Mouse (Mus musculus): ENCODE measurements around the gene Mnat1. TPM values are rescaled to one million over a fixed set of nuclear protein-coding genes. Genes with fewer than 3 reads are reported as not detected.
"Not testable (repeated sequence)": the region's sequence is repeated elsewhere in the genome, so short reads cannot be mapped to it uniquely, and the experiment has no call there.

Gene Mnat1
- 50.4 and 51.6 TPM in 2 replicates for polyA plus RNA-seq (2014; fragmentation: Nextera tagmentation; extraction: Ambion mirVana)

DNA sequence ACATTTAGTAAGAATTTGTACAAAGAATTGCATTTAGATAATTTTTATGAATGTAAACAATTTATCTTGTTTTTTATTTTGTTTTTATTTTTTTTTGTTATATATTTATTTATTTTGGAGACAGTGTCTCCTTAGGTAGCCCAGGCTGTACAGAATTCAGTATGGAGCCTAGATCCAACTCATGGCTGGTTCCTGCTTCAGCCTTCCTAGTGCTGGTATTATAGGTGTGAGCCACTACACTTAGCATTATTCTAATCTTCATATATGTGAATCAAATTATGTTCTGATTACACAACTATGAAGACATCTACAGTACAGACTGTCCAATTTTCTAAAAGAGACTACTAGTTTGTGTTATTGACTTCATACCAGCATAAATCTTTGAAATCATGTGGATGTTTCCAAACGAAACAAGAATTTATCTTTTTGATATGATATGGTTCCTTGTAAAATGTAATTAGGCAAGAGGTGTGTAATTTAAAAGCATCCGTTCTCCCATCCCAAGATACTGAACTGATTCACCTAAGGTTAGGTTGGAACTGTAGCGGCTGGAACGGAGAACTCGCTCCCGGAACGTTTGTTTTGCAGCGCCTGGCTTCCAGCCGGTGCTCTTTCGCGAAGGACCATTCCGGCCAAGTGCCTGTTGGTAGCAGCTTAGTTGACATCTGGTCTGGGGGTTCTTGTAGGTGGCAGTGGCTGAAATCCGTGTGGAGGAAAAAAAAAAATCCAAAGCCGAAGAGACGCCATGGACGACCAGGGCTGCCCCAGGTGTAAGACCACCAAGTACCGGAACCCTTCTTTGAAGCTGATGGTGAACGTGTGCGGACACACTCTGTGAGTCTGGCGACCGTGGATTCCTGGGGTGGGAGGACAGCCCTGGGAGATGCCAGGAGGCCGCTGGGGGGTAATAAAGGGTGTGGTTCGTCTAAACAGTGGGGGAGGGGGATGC, at the start of gene Mnat1:
Gene Mnat1 (plus strand): TSS at position 625 of the 949 bp plus-strand sequence.
- H3K9ac ChIP-seq (ENCODE audit: low read length), result peak within 1 kb of the TSS; percentile 74
- WGBS, result 1% methylated on average over 23 of the region's 23 CpGs
- peak; percentile 65; the same call in 1 of the 2 replicates for ATAC-seq (ENCODE audit: insufficient number of reproducible peaks, low FRiP score, low TSS enrichment, low read depth)
- H3K9me3 ChIP-seq (ENCODE audit: control insufficient read depth, low read length), result no peaks in the 10 kb centered on the region
- H3K27ac ChIP-seq (replicated peaks; ENCODE audit: low read depth, low read length), result peak within 1 kb of the TSS; percentile 62; the same call in 1 of the 2 replicates
- H3K4me1 ChIP-seq (ENCODE audit: control insufficient read depth, insufficient read depth, low read length), result no peaks in the 10 kb centered on the region; the same call in 1 of the 2 replicates
- peak within 1 kb of the TSS; percentile 49 for H3K4me2 ChIP-seq (ENCODE audit: low read depth, severe bottlenecking)
- no peaks in the 10 kb centered on the region for H3K36me3 ChIP-seq (ENCODE audit: control insufficient read depth, insufficient read depth, low read length)
- DNase-seq (ENCODE audit: low spot score), result peak; percentile 95
- H3K27me3 ChIP-seq (ENCODE audit: control insufficient read depth, insufficient read depth, low read length), result no peaks in the 10 kb centered on the region
- peak within 1 kb of the TSS; percentile 74 for H3K4me3 ChIP-seq (ENCODE audit: low read depth, low read length)

DNA sequence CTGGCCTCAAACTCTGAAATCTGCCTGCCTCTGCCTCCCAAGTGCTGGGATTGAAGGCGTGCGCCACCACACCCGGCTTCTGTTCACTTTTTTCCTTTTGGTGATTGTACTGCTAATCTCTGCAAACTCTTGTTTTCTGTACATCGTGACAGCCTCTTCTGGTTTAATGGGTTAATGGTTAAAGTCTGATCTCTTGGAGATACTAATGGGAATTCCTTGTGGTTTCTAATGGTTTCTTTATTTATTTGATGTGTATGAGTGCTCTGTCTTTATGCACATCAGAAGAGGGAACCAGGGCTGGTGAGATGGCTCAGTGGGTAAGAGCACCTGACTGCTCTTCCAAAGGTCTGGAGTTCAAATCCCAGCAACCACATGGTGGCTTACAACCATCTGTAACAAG, 41.7 kb upstream of the Mnat1 start:
- H3K9me3 ChIP-seq (ENCODE audit: control insufficient read depth, low read length); H3K27me3 ChIP-seq (ENCODE audit: control insufficient read depth, insufficient read depth, low read length); H3K4me2 ChIP-seq (ENCODE audit: low read depth, severe bottlenecking); H3K4me1 ChIP-seq (ENCODE audit: control insufficient read depth, insufficient read depth, low read length); H3K4me3 ChIP-seq (ENCODE audit: low read depth, low read length); ATAC-seq (ENCODE audit: insufficient number of reproducible peaks, low FRiP score, low TSS enrichment, low read depth); H3K9ac ChIP-seq (ENCODE audit: low read length); H3K27ac ChIP-seq (replicated peaks; ENCODE audit: low read depth, low read length); DNase-seq (ENCODE audit: low spot score); H3K36me3 ChIP-seq (ENCODE audit: control insufficient read depth, insufficient read depth, low read length): not testable (repeated sequence)
- WGBS, result 93% methylated on average over 4 of the region's 4 CpGs

DNA sequence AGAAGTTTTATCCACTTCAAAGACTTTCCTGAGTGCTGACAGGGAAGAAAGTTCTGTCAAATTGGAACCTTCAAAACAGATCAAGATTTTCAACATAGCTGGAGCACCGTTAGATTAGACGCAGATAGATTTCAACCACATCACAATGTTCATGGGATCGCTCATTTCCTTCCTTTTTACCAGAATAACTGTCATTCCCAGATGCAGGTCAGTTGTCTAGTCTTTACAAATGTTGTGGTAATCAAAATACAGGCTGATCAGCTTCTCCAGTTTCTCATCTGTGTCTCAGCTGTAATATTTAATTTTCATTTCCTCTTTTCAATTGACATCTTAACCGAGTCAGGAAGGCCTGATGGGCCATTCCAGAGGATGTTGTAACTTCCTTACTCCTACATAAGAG, 39.7 kb upstream of the Mnat1 start:
- 87% methylated on average over 4 of the region's 4 CpGs for WGBS
- H3K4me1 ChIP-seq (ENCODE audit: control insufficient read depth, insufficient read depth, low read length), result no peaks in the 10 kb centered on the region
- H3K9ac ChIP-seq (ENCODE audit: low read length), result no peak overlapping the region
- no peak for ATAC-seq (ENCODE audit: insufficient number of reproducible peaks, low FRiP score, low TSS enrichment, low read depth)
- no peaks in the 10 kb centered on the region for H3K27me3 ChIP-seq (ENCODE audit: control insufficient read depth, insufficient read depth, low read length)
- H3K4me2 ChIP-seq (ENCODE audit: low read depth, severe bottlenecking), result no peak overlapping the region
- no peak overlapping the region for H3K27ac ChIP-seq (replicated peaks; ENCODE audit: low read depth, low read length)
- no peak overlapping the region for H3K4me3 ChIP-seq (ENCODE audit: low read depth, low read length)
- H3K9me3 ChIP-seq (ENCODE audit: control insufficient read depth, low read length), result no peaks in the 10 kb centered on the region
- no peak for DNase-seq (ENCODE audit: low spot score)
- H3K36me3 ChIP-seq (ENCODE audit: control insufficient read depth, insufficient read depth, low read length), result no peaks in the 10 kb centered on the region

DNA sequence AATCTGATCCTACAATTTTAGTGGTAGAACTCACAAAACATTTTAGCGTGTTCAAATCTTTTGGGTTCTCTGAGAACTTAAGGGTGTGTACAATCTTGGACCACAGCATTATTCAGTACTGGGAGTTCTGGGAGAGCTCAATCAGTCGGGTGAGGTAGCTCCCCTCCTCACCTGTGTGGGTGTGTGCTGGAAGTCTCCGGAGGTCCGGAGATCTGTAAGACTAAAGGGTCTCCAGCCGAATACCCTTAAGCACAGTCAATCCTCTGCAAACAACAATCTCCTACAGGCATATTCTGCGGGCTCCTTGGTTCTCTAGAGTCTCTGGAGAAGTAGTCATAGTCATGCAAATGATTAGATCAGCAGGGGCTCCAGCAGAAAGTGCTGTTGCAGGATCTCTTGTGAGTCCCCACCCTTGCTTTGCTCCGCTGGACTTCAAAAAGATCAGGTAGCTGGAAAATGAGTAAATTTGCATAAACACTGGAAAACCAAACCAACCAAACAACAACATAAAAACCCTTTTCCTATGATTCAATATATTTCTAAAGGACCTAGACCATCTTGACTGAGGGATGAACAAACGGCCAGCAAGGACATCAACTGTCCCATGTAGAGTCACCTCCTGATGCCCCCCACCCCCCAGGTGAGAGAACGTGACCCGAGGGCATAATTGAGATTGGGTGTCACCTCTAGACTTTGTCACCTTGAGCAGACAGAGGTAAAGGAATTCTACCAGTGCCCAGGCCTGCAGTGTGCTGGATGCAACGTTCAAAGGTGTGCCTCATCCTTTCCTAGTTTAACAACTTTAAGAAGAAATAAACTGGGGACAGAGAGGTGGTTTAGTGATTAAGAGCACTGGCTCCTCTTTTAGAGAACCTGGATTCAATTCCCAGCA, 37.5 kb upstream of the Mnat1 start:
- Histone ChIP-seq H3K9me3 (ENCODE audit: control insufficient read depth, low read length) (no peaks in the 10 kb centered on the region), H3K27ac (replicated peaks; ENCODE audit: low read depth, low read length) (no peak overlapping the region), H3K36me3 (ENCODE audit: control insufficient read depth, insufficient read depth, low read length) (no peaks in the 10 kb centered on the region), H3K4me2 (ENCODE audit: low read depth, severe bottlenecking) (no peak overlapping the region), H3K27me3 (ENCODE audit: control insufficient read depth, insufficient read depth, low read length) (no peaks in the 10 kb centered on the region), H3K4me3 (ENCODE audit: low read depth, low read length) (no peak overlapping the region), H3K9ac (ENCODE audit: low read length) (no peak overlapping the region), H3K4me1 (ENCODE audit: control insufficient read depth, insufficient read depth, low read length) (no peaks in the 10 kb centered on the region)
- 24% methylated on average over 11 of the region's 11 CpGs for WGBS
- DNase-seq (ENCODE audit: low spot score) (no peak), ATAC-seq (ENCODE audit: insufficient number of reproducible peaks, low FRiP score, low TSS enrichment, low read depth) (no peak)

DNA sequence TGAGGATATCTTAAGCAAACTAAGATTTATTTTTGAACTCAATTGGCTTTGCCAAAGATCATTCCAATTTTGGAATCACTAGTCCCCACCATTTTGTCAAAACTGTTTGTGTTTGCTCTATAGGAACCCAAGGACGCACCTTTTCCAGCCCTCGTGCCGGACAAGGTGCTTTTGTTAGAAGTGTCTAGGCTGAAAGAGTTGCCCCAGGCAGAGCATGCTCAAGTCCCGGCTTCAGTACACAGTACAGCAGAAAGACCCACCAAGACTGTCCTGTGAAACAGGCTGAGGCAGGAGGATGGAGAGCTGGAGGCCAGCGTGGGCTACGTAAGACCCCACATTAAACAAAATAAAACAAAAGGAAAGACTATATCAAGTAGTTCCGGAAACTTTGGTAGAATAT, 36.4 kb upstream of the Mnat1 start:
- H3K9me3 ChIP-seq (ENCODE audit: control insufficient read depth, low read length), result no peaks in the 10 kb centered on the region
- ATAC-seq (ENCODE audit: insufficient number of reproducible peaks, low FRiP score, low TSS enrichment, low read depth) (no peak), DNase-seq (ENCODE audit: low spot score) (no peak)
- 84% methylated on average over 7 of the region's 7 CpGs for WGBS
- H3K9ac ChIP-seq (ENCODE audit: low read length), result no peak overlapping the region
- H3K27ac ChIP-seq (replicated peaks; ENCODE audit: low read depth, low read length), result no peak overlapping the region
- no peaks in the 10 kb centered on the region for H3K4me1 ChIP-seq (ENCODE audit: control insufficient read depth, insufficient read depth, low read length)
- no peaks in the 10 kb centered on the region for H3K36me3 ChIP-seq (ENCODE audit: control insufficient read depth, insufficient read depth, low read length)
- no peaks in the 10 kb centered on the region for H3K27me3 ChIP-seq (ENCODE audit: control insufficient read depth, insufficient read depth, low read length)
- no peak overlapping the region for H3K4me2 ChIP-seq (ENCODE audit: low read depth, severe bottlenecking)
- no peak overlapping the region for H3K4me3 ChIP-seq (ENCODE audit: low read depth, low read length)

DNA sequence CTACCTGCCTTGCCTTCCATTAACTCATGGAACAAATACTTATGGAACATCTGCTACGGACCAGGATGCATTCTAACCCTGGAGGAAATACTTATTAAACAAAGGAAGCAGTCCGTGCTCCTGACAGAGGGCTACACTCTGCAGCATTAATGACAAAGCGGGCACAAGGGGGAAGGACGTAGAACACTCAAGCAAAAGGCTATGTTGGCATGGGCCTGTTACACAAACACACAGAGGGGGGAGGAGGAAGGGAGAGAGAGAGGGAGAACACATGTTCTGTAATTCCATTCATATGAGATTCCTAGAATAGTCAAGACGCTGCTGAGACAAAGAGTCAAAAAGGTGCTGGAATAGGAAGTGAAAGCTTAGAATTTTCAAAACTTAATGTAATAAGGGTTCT, 35.0 kb upstream of the Mnat1 start:
- H3K9ac ChIP-seq (ENCODE audit: low read length), result no peak overlapping the region
- H3K4me1 ChIP-seq (ENCODE audit: control insufficient read depth, insufficient read depth, low read length), result no peaks in the 10 kb centered on the region
- no peak overlapping the region for H3K27ac ChIP-seq (replicated peaks; ENCODE audit: low read depth, low read length)
- H3K4me3 ChIP-seq (ENCODE audit: low read depth, low read length), result no peak overlapping the region
- DNase-seq (ENCODE audit: low spot score) (no peak), ATAC-seq (ENCODE audit: insufficient number of reproducible peaks, low FRiP score, low TSS enrichment, low read depth) (no peak)
- no peaks in the 10 kb centered on the region for H3K27me3 ChIP-seq (ENCODE audit: control insufficient read depth, insufficient read depth, low read length)
- H3K36me3 ChIP-seq (ENCODE audit: control insufficient read depth, insufficient read depth, low read length), result no peaks in the 10 kb centered on the region
- 81% methylated on average over 5 of the region's 5 CpGs for WGBS
- no peaks in the 10 kb centered on the region for H3K9me3 ChIP-seq (ENCODE audit: control insufficient read depth, low read length)
- no peak overlapping the region for H3K4me2 ChIP-seq (ENCODE audit: low read depth, severe bottlenecking)

GRCm38 (mm10) chr12:73088911-73089310, 34.6 kb upstream of the Mnat1 start:
- no peak overlapping the region for H3K4me3 ChIP-seq (ENCODE audit: low read depth, low read length)
- DNase-seq (ENCODE audit: low spot score), result no peak
- 71% methylated on average over 5 of the region's 5 CpGs for WGBS
- no peak for ATAC-seq (ENCODE audit: insufficient number of reproducible peaks, low FRiP score, low TSS enrichment, low read depth)
- H3K4me1 ChIP-seq (ENCODE audit: control insufficient read depth, insufficient read depth, low read length), result no peaks in the 10 kb centered on the region
- no peaks in the 10 kb centered on the region for H3K27me3 ChIP-seq (ENCODE audit: control insufficient read depth, insufficient read depth, low read length)
- no peak overlapping the region for H3K4me2 ChIP-seq (ENCODE audit: low read depth, severe bottlenecking)
- H3K9ac ChIP-seq (ENCODE audit: low read length), result no peak overlapping the region
- no peaks in the 10 kb centered on the region for H3K36me3 ChIP-seq (ENCODE audit: control insufficient read depth, insufficient read depth, low read length)
- H3K9me3 ChIP-seq (ENCODE audit: control insufficient read depth, low read length), result no peaks in the 10 kb centered on the region
- no peak overlapping the region for H3K27ac ChIP-seq (replicated peaks; ENCODE audit: low read depth, low read length)

DNA sequence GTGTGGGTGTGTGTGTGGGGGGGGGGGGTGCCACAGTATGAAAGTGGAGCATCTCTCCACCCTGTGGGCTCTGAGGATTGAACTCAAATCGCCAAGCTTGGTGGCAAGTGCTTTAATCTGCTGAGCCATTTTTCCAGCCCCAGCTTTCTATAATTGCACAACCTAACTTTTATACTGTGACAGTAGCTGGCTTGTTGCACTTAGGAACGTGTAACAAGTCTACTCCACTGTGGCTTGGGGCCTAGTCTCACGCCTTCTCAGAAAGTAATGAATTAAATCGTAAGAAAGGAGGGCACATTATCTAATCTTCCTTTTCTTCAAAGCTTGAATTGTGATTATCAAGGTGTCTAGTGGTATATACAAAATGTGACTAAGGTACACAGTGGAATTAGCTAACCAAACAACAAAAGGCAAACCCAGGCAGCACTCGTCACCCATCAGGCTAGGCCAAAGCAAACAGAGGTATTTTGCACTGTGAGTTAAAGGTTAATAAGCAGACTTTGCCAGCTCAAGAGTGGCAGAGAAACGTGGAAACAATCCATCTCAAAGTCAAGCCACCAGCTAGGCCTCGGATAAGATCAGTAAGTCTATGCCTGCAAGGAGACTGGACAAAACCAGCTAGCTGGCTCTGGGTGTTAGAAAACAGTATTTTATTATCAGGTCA, 32.7 kb upstream of the Mnat1 start:
- Histone ChIP-seq H3K9ac (ENCODE audit: low read length) (no peak overlapping the region), H3K4me2 (ENCODE audit: low read depth, severe bottlenecking) (no peak overlapping the region), H3K4me3 (ENCODE audit: low read depth, low read length) (no peak overlapping the region), H3K36me3 (ENCODE audit: control insufficient read depth, insufficient read depth, low read length) (no peaks in the 10 kb centered on the region), H3K27ac (replicated peaks; ENCODE audit: low read depth, low read length) (no peak overlapping the region), H3K9me3 (ENCODE audit: control insufficient read depth, low read length) (no peaks in the 10 kb centered on the region), H3K4me1 (ENCODE audit: control insufficient read depth, insufficient read depth, low read length) (no peaks in the 10 kb centered on the region), H3K27me3 (ENCODE audit: control insufficient read depth, insufficient read depth, low read length) (no peaks in the 10 kb centered on the region)
- WGBS, result 76% methylated on average over 7 of the region's 7 CpGs
- ATAC-seq (ENCODE audit: insufficient number of reproducible peaks, low FRiP score, low TSS enrichment, low read depth) (no peak), DNase-seq (ENCODE audit: low spot score) (no peak)
